ENCODE assay signal across 15 mouse cellular contexts in genomic region chr3:80533706-80534349, GRCm38 (mm10).
A peak's percentile ranks its signal among the peaks of the same experiment; 100 is the strongest.
DNase-seq lines count a peak whose midpoint lies in the region; ATAC-seq lines count a peak whose summit lies in the region.
"Had no signal": no experiment of that assay in that cellular context is flagged by ENCODE, and none has a peak within 500 bp of the region (broad histone marks: within the 10 kb centered on the region; RNA-seq: fewer than 3 reads in every experiment).

No protein-coding gene starts in this region.

- H3K27ac ChIP-seq in forebrain, embryonic 16.5 days (ENCODE audit: low read length): peak overlapping the region; percentile 68
- H3K27ac ChIP-seq: hindbrain, embryonic 14.5 days; midbrain, embryonic 10.5 days had no signal

- no peaks in the 10 kb centered on the region for H3K27me3 ChIP-seq in forebrain, embryonic 16.5 days (replicated peaks; ENCODE audit: control insufficient read depth, insufficient read depth, low read length)

- no peak overlapping the region for H3K4me3 ChIP-seq in forebrain, embryonic 16.5 days (replicated peaks; ENCODE audit: low read length)
- H3K4me3 ChIP-seq: midbrain, embryonic 10.5 days had no signal

- H3K4me1 ChIP-seq in forebrain, embryonic 16.5 days (replicated peaks; ENCODE audit: control insufficient read depth, insufficient read depth, low read length): 0 out of 2 replicates have a peak, but pooled peaks cover 2% of the 10 kb centered on the region
- H3K4me1 ChIP-seq: midbrain, embryonic 10.5 days had no signal

- 52% methylated on average over 4 of the region's 4 CpGs for WGBS in forebrain, embryonic 16.5 days

- H3K4me2 ChIP-seq in forebrain, embryonic 16.5 days (ENCODE audit: low read length): no peak overlapping the region
- H3K4me2 ChIP-seq: hindbrain, embryonic 14.5 days; liver, embryonic 11.5 days had no signal

- ATAC-seq in forebrain, embryonic 16.5 days: peak; percentile 93
- ATAC-seq: lung, postnatal 0 days had no signal

- H3K36me3 ChIP-seq in forebrain, embryonic 16.5 days (ENCODE audit: control insufficient read depth, insufficient read depth): no peaks in the 10 kb centered on the region
- H3K36me3 ChIP-seq: G1E; midbrain, embryonic 10.5 days had no signal

- no peaks in the 10 kb centered on the region for H3K9me3 ChIP-seq in forebrain, embryonic 16.5 days (ENCODE audit: control insufficient read depth, low read length)
- H3K9me3 ChIP-seq: G1E; midbrain, embryonic 10.5 days had no signal

- no peak overlapping the region for H3K9ac ChIP-seq in forebrain, embryonic 16.5 days (replicated peaks; ENCODE audit: low read depth, low read length)
- H3K9ac ChIP-seq: hindbrain, embryonic 14.5 days had no signal

- DNase-seq in cerebellum, adult 8-10 months: peak; percentile 3
- no peak for DNase-seq in cerebellum, adult 11 months
- peak; percentile 16 for DNase-seq in adipocyte (ENCODE audit: low spot score)
- peak; percentile 71 to 80 for DNase-seq in left cerebral cortex, adult 9 months (ENCODE audit: low spot score in 2 of 2)
- no peak for DNase-seq in urinary bladder, adult 2 months (ENCODE audit: low spot score)
- DNase-seq in lung, adult 18-20 months: no peak
- no peak for DNase-seq in liver
- DNase-seq: kidney, adult 2 months; thymus, adult 2 months had no signal

Comparison
In these comparisons a context has a peak if more than half of its experiments do, and no peak if none do; other contexts are left out.
1. DNase-seq: peak in cerebellum, adult 8-10 months (single experiment), adipocyte (single experiment) and left cerebral cortex, adult 9 months (2 of 2); none in cerebellum, adult 11 months (single experiment), urinary bladder, adult 2 months (single experiment), lung, adult 18-20 months (0 of 2) and liver (single experiment).